ENCODE assay signal across 8 mouse cellular contexts in genomic region chr8:12915187-12916006, GRCm38 (mm10). TPM values are rescaled to one million over a fixed set of nuclear protein-coding genes. Genes with fewer than 3 reads are reported as not detected.
DNase-seq lines count a peak whose midpoint lies in the region; ATAC-seq and TF ChIP-seq lines count a peak whose summit lies in the region.

No protein-coding gene starts in this region.

- peak overlapping the region; percentile 80 for H3K9ac ChIP-seq in heart, embryonic 13.5 days
- H3K9ac ChIP-seq in forebrain, embryonic 12.5 days: peak overlapping the region; percentile 49
- peak overlapping the region; percentile 79 for H3K9ac ChIP-seq in midbrain, embryonic 16.5 days (ENCODE audit: low read depth, low read length)

- 13% methylated on average over 42 of the region's 42 CpGs for WGBS in heart, embryonic 13.5 days
- WGBS in forebrain, embryonic 12.5 days: 17% methylated on average over 42 of the region's 42 CpGs
- WGBS in midbrain, embryonic 16.5 days: 15% methylated on average over 41 of the region's 42 CpGs

- peak overlapping the region; percentile 63 for H3K4me3 ChIP-seq in heart, embryonic 13.5 days
- peak overlapping the region; percentile 50 for H3K4me3 ChIP-seq in forebrain, embryonic 12.5 days (replicated peaks)
- H3K4me3 ChIP-seq in midbrain, embryonic 16.5 days (ENCODE audit: low read depth, low read length): peak overlapping the region; percentile 63

- no peak for DNase-seq in heart, adult 11 months
- peak; percentile 92 for DNase-seq in brain, embryonic 14.5 days (ENCODE audit: low read depth)
- DNase-seq in layer of hippocampus, postnatal 14 days (ENCODE audit: low spot score in 2 of 2): peak; percentile 55 to 62
- DNase-seq in spleen, adult 12 weeks (ENCODE audit: low spot score): no peak
- DNase-seq in urinary bladder, postnatal 14 days (ENCODE audit: low spot score): no peak

- H3K9me3 ChIP-seq in heart, embryonic 13.5 days: no peaks in the 10 kb centered on the region
- no peaks in the 10 kb centered on the region for H3K9me3 ChIP-seq in forebrain, embryonic 12.5 days
- no peaks in the 10 kb centered on the region for H3K9me3 ChIP-seq in midbrain, embryonic 16.5 days (replicated peaks; ENCODE audit: control insufficient read depth, low read length, poor library complexity, severe bottlenecking)

- H3K27me3 ChIP-seq in heart, embryonic 13.5 days (replicated peaks): peaks cover 28% of the 10 kb centered on the region
- no peaks in the 10 kb centered on the region for H3K27me3 ChIP-seq in forebrain, embryonic 12.5 days
- H3K27me3 ChIP-seq in midbrain, embryonic 16.5 days (ENCODE audit: control insufficient read depth, insufficient read depth, low read depth, low read length): no peaks in the 10 kb centered on the region

- peaks cover 15% of the 10 kb centered on the region for H3K4me1 ChIP-seq in heart, embryonic 13.5 days
- peaks cover 32% of the 10 kb centered on the region for H3K4me1 ChIP-seq in forebrain, embryonic 12.5 days
- H3K4me1 ChIP-seq in midbrain, embryonic 16.5 days (ENCODE audit: control insufficient read depth, insufficient read depth, low read length): peaks cover 24% of the 10 kb centered on the region

- no peaks in the 10 kb centered on the region for H3K36me3 ChIP-seq in heart, embryonic 13.5 days
- H3K36me3 ChIP-seq in forebrain, embryonic 12.5 days (replicated peaks): peaks cover 8% of the 10 kb centered on the region; the same call in 1 of the 2 replicates
- H3K36me3 ChIP-seq in midbrain, embryonic 16.5 days (ENCODE audit: control insufficient read depth, insufficient read depth, low read length): no peaks in the 10 kb centered on the region

- TF ChIP-seq POLR2A in brain, embryonic 14.5 days (IDR thresholded peaks at IDR 0.05; ENCODE audit: borderline replicate concordance, extremely low read depth, insufficient read depth, insufficient read length, poor library complexity, severe bottlenecking): peak; percentile 28; the same call in 1 of the 2 replicates

- H3K27ac ChIP-seq in heart, embryonic 13.5 days (replicated peaks): no peak overlapping the region
- H3K27ac ChIP-seq in forebrain, embryonic 12.5 days: peak overlapping the region; percentile 54
- peak overlapping the region; percentile 88 for H3K27ac ChIP-seq in midbrain, embryonic 16.5 days (ENCODE audit: low read length)

- no peak for ATAC-seq in heart, embryonic 13.5 days (ENCODE audit: extremely low read depth, insufficient number of reproducible peaks, low FRiP score, low TSS enrichment)
- ATAC-seq in forebrain, embryonic 12.5 days (ENCODE audit: low FRiP score): peak; percentile 86
- peak; percentile 88 for ATAC-seq in midbrain, embryonic 16.5 days

- peak overlapping the region; percentile 93 for H3K4me2 ChIP-seq in heart, embryonic 13.5 days
- peak overlapping the region; percentile 81 for H3K4me2 ChIP-seq in forebrain, embryonic 12.5 days
- peak overlapping the region; percentile 63 for H3K4me2 ChIP-seq in midbrain, embryonic 16.5 days (ENCODE audit: low read length)

- no peak for TF ChIP-seq CTCF in brain, embryonic 14.5 days (IDR thresholded peaks at IDR 0.05; ENCODE audit: borderline replicate concordance, extremely low read depth, insufficient read depth, insufficient read length)

RNA-seq across cellular contexts. Expression of gene Mcf2l, which starts 41.8 kb away (rescaled TPM):
- 6.9 and 7.1 TPM in 2 replicates for polyA plus RNA-seq in heart, embryonic 13.5 days (2015; fragmentation: Nextera tagmentation; extraction: Ambion mirVana)
- 114 and 189 TPM in 2 replicates for polyA plus RNA-seq in brain, embryonic 14.5 days (2012; rRNA removed)
- polyA plus RNA-seq in forebrain, embryonic 12.5 days (2016; fragmentation: Nextera tagmentation; extraction: Ambion mirVana): 90.2 and 110 TPM in 2 replicates
- total RNA-seq in layer of hippocampus, postnatal 14 days (2021): 100 to 1,000 TPM; 242 to 256 TPM
- 185 and 190 TPM in 2 replicates for polyA plus RNA-seq in midbrain, embryonic 16.5 days (2015; fragmentation: Nextera tagmentation; extraction: Ambion mirVana)

Comparison
In these comparisons a context has a peak if more than half of its experiments do, and no peak if none do; other contexts are left out.
1. DNase-seq: peak in brain, embryonic 14.5 days (single experiment) and layer of hippocampus, postnatal 14 days (2 of 2); none in heart, adult 11 months (single experiment), spleen, adult 12 weeks (single experiment) and urinary bladder, postnatal 14 days (single experiment).
2. RNA of gene Mcf2l, which starts 41.8 kb away (polyA plus RNA-seq): 185 to 190 TPM in midbrain, embryonic 16.5 days, 114 to 189 TPM in brain, embryonic 14.5 days and 90.2 to 110 TPM in forebrain, embryonic 12.5 days; 6.9 to 7.1 TPM in heart, embryonic 13.5 days; every median in the first group is over 10 times any median in the second.
3. Peak in every context shown above with its lines, with median percentiles within 50 percentile points of each other: H3K4me2 ChIP-seq, H3K4me3 ChIP-seq and H3K9ac ChIP-seq.